ENCODE assay signal across 21 mouse cellular contexts in the genomic region with DNA sequence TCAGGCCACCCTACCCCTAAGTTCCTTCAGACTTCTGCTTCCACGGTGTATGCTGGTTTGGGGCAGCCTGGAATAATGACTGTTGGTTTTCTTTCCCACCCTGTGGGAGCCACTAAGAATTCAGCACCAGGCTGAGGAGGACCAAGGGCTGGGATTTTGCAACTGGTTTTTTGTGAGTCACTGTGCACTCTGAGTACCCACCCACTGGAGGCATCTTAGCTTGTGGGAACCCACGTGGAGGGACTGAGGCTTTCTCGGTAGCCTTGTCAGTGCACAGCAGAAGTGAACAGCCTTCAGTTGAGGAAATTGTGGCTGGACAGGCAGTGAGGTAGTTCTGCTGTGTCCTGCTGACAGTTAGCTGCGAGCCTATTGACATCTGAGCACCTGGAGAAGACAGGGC. TPM values are rescaled to one million over a fixed set of nuclear protein-coding genes. Genes with fewer than 3 reads are reported as not detected.
DNase-seq lines count a peak whose midpoint lies in the region; ATAC-seq and TF ChIP-seq lines count a peak whose summit lies in the region.
"Had no signal": no experiment of that assay in that cellular context is flagged by ENCODE, and none has a peak within 500 bp of the region (broad histone marks: within the 10 kb centered on the region; RNA-seq: fewer than 3 reads in every experiment).

A gene (plus strand): TSS at position 296 of the 400 bp plus-strand sequence.

- in situ Hi-C loops in ES-E14 (cut with MboI; ENCODE audit: low sequenced_read_pairs in 2 of 2, unreplicated experiment in 2 of 2) = no loop called here

- no peak within 1 kb of the TSS for H3K4me3 ChIP-seq in layer of hippocampus, adult 2 months
- H3K4me3 ChIP-seq in ES-E14 (ENCODE audit: insufficient read depth in 1 of 2, low read depth in 1 of 2, low read length in 2 of 2, poor library complexity in 1 of 2, severe bottlenecking in 1 of 2) = no peak within 1 kb of the TSS
- H3K4me3 ChIP-seq in forebrain, embryonic 14.5 days (ENCODE audit: low read depth, low read length) = no peak within 1 kb of the TSS
- H3K4me3 ChIP-seq: erythroblast, embryonic 14.5 days; limb, embryonic 13.5 days; neural tube, embryonic 15.5 days had no signal

- H3K27me3 ChIP-seq in forebrain, embryonic 14.5 days (replicated peaks; ENCODE audit: control insufficient read depth, insufficient read depth, low read length) = no peaks in the 10 kb centered on the region
- H3K27me3 ChIP-seq: limb, embryonic 13.5 days; neural tube, embryonic 15.5 days had no signal

- no peaks in the 10 kb centered on the region for H3K9me3 ChIP-seq in ES-E14 (ENCODE audit: control insufficient read depth, insufficient read depth, low read depth, low read length)
- H3K9me3 ChIP-seq in forebrain, embryonic 14.5 days (replicated peaks; ENCODE audit: control insufficient read depth, low read length) = no peaks in the 10 kb centered on the region
- H3K9me3 ChIP-seq: limb, embryonic 13.5 days; neural tube, embryonic 15.5 days had no signal

- no peak within 1 kb of the TSS for H3K4me2 ChIP-seq in forebrain, embryonic 14.5 days (ENCODE audit: low read length)
- H3K4me2 ChIP-seq: limb, embryonic 13.5 days; neural tube, embryonic 15.5 days had no signal

- TF ChIP-seq CTCF in layer of hippocampus, adult 2 months (conservative IDR thresholded peaks at IDR 0.05) = no peak

- no peak within 1 kb of the TSS for H3K9ac ChIP-seq in ES-E14 (ENCODE audit: insufficient read depth, low read depth, low read length, poor library complexity, severe bottlenecking)
- H3K9ac ChIP-seq in forebrain, embryonic 14.5 days (ENCODE audit: low read length) = no peak within 1 kb of the TSS
- H3K9ac ChIP-seq: limb, embryonic 13.5 days; neural tube, embryonic 15.5 days had no signal

- no peak within 1 kb of the TSS for H3K27ac ChIP-seq in layer of hippocampus, adult 2 months
- H3K27ac ChIP-seq in ES-E14 (ENCODE audit: insufficient read depth, low read depth, low read length, poor library complexity, severe bottlenecking) = no peak within 1 kb of the TSS
- no peak within 1 kb of the TSS for H3K27ac ChIP-seq in forebrain, embryonic 14.5 days (ENCODE audit: low read depth, low read length)
- H3K27ac ChIP-seq: limb, embryonic 13.5 days; neural tube, embryonic 15.5 days had no signal

- 88% methylated on average over 4 of the region's 4 CpGs for WGBS in forebrain, embryonic 14.5 days

- ATAC-seq in monocyte, adult 5-6 weeks (replicated peaks; ENCODE audit: insufficient number of reproducible peaks, low FRiP score, low TSS enrichment, poor library complexity, severe bottlenecking) = peak; percentile 85
- no peak for ATAC-seq in forebrain, embryonic 14.5 days

- no peaks in the 10 kb centered on the region for H3K4me1 ChIP-seq in ES-E14 (ENCODE audit: control insufficient read depth in 2 of 2, insufficient read depth in 2 of 2, low read length in 2 of 2, poor library complexity in 1 of 2)
- no peaks in the 10 kb centered on the region for H3K4me1 ChIP-seq in forebrain, embryonic 14.5 days (ENCODE audit: control insufficient read depth, insufficient read depth, low read length)
- H3K4me1 ChIP-seq: limb, embryonic 13.5 days; neural tube, embryonic 15.5 days had no signal

- DNase-seq in layer of hippocampus, adult 11-12 months (ENCODE audit: low spot score) = peak; percentile 25
- DNase-seq in layer of hippocampus, adult 2 months (ENCODE audit: low spot score in 2 of 2) = no peak
- no peak for DNase-seq in ES-E14 (ENCODE audit: low read depth, low spot score)
- DNase-seq in lung, postnatal 10 days = peak; percentile 11
- no peak for DNase-seq in right cerebral cortex, postnatal 4 days
- no peak for DNase-seq in forebrain, embryonic 14.5 days (ENCODE audit: low spot score)
- no peak for DNase-seq in c-Kit-positive CD71-positive TER-119-positive erythroid progenitor cells, embryonic 14.5 days (ENCODE audit: low spot score)
- DNase-seq: adrenal gland, postnatal 25 days; cerebellum, adult 11-12 months; kidney, adult 11 months; kidney, postnatal 36 days; right cerebral cortex, adult 18-20 months; thymus, postnatal 4 days had no signal

- no peaks in the 10 kb centered on the region for H3K36me3 ChIP-seq in ES-E14 (ENCODE audit: control insufficient read depth, insufficient read depth, low read length, poor library complexity, severe bottlenecking)
- H3K36me3 ChIP-seq in forebrain, embryonic 14.5 days (ENCODE audit: control insufficient read depth, insufficient read depth, low read length) = no peaks in the 10 kb centered on the region
- H3K36me3 ChIP-seq: G1E; limb, embryonic 13.5 days; neural tube, embryonic 15.5 days had no signal

TF ChIP-seq in ES-E14, 5 proteins besides CTCF, POLR2A, EP300 and RAD21:
- TF ChIP-seq CHD2 (IDR thresholded peaks at IDR 0.05; ENCODE audit: low read depth, low read length) (no peak), ZNF384 (IDR thresholded peaks at IDR 0.05; ENCODE audit: low read depth, low read length) (peak; percentile 78), ZC3H11A (IDR thresholded peaks at IDR 0.05; ENCODE audit: borderline replicate concordance, low read depth, low read length) (no peak), HCFC1 (IDR thresholded peaks at IDR 0.05; ENCODE audit: borderline replicate concordance, insufficient read depth, low read length) (no peak), MAFK (IDR thresholded peaks at IDR 0.05; ENCODE audit: insufficient read depth, low read depth, low read length) (no peak)
TF ChIP-seq in ES-E14: peak in this region for 1.

RNA-seq across cellular contexts. Expression of the gene that starts here (rescaled TPM):
- not detected for total RNA-seq in layer of hippocampus, adult 2 months (2021)
- total RNA-seq in ES-E14 (2012; rRNA removed) = not detected in 2 replicates
- total RNA-seq in monocyte, adult 5-6 weeks (2017) = 232 to 381 TPM (median 239 TPM) in 3 replicates
- polyA plus RNA-seq in forebrain, embryonic 14.5 days (2014; fragmentation: Nextera tagmentation; extraction: Ambion mirVana) = not detected in 2 replicates
- total RNA-seq: midbrain, postnatal 0 days had no signal
- polyA plus RNA-seq: erythroblast, embryonic 14.5 days; G1E; heart, embryonic 14.5 days; hindbrain, embryonic 11.5 days; midbrain, postnatal 0 days had no signal

Comparison
In these comparisons a context has a peak if more than half of its experiments do, and no peak if none do; other contexts are left out.
1. RNA of the gene that starts here (total RNA-seq): 232 to 381 TPM in monocyte, adult 5-6 weeks; not detected in layer of hippocampus, adult 2 months and not detected in ES-E14; every median in the first group is over 100 times any median in the second.
2. DNase-seq: peak in layer of hippocampus, adult 11-12 months (single experiment) and lung, postnatal 10 days (single experiment); none in layer of hippocampus, adult 2 months (0 of 2), ES-E14 (single experiment), right cerebral cortex, postnatal 4 days (single experiment), forebrain, embryonic 14.5 days (single experiment) and c-Kit-positive CD71-positive TER-119-positive erythroid progenitor cells, embryonic 14.5 days (single experiment).